Mouse (Mus musculus): ENCODE results near the gene Slc44a3. TPM values are rescaled to one million over a fixed set of nuclear protein-coding genes. Genes with fewer than 3 reads are reported as not detected.
A peak's percentile ranks its signal among the peaks of the same experiment; 100 is the strongest.

Slc44a3 gene
- polyA plus RNA-seq, 1 experiment from 2014 or later, result 1.6 TPM

- no peaks in the 10 kb centered on the region for H3K4me1 ChIP-seq
- ATAC-seq (ENCODE audit: insufficient number of reproducible peaks, insufficient read depth, low FRiP score, low TSS enrichment), result no peak
- H3K9me3 ChIP-seq, result no peaks in the 10 kb centered on the region
- no peak overlapping the region for H3K4me2 ChIP-seq (replicated peaks)
- H3K4me3 ChIP-seq, result no peak overlapping the region
- no peak overlapping the region for H3K9ac ChIP-seq
- H3K27me3 ChIP-seq, result no peaks in the 10 kb centered on the region
- H3K27ac ChIP-seq, result no peak overlapping the region
- H3K36me3 ChIP-seq, result no peaks in the 10 kb centered on the region
- WGBS, result 89% methylated on average over 9 of the region's 9 CpGs
Measured at GRCm38 (mm10) chr3:121569004-121569403, 36.8 kb upstream of the Slc44a3 start.

- Histone ChIP-seq H3K36me3 (no peaks in the 10 kb centered on the region), H3K27ac (no peak overlapping the region), H3K4me2 (replicated peaks) (no peak overlapping the region), H3K4me3 (no peak overlapping the region), H3K9ac (no peak overlapping the region), H3K4me1 (no peaks in the 10 kb centered on the region), H3K27me3 (no peaks in the 10 kb centered on the region), H3K9me3 (no peaks in the 10 kb centered on the region)
- WGBS, result 88% methylated on average over 9 of the region's 9 CpGs
- ATAC-seq (ENCODE audit: insufficient number of reproducible peaks, insufficient read depth, low FRiP score, low TSS enrichment), result no peak
Measured at GRCm38 (mm10) chr3:121567904-121568303, 35.7 kb upstream of the Slc44a3 start.

GRCm38 (mm10) chr3:121567337-121567900 is 35.2 kb upstream of the Slc44a3 start:
- no peak overlapping the region for H3K4me3 ChIP-seq
- no peak for ATAC-seq (ENCODE audit: insufficient number of reproducible peaks, insufficient read depth, low FRiP score, low TSS enrichment)
- WGBS, result 88% methylated on average over 2 of the region's 2 CpGs
- H3K9ac ChIP-seq, result no peak overlapping the region
- H3K36me3 ChIP-seq, result no peaks in the 10 kb centered on the region
- H3K27ac ChIP-seq, result no peak overlapping the region
- H3K4me1 ChIP-seq, result no peaks in the 10 kb centered on the region
- no peak overlapping the region for H3K4me2 ChIP-seq (replicated peaks)
- H3K27me3 ChIP-seq, result no peaks in the 10 kb centered on the region
- H3K9me3 ChIP-seq, result no peaks in the 10 kb centered on the region

GRCm38 (mm10) chr3:121566901-121567300 is 34.7 kb upstream of the Slc44a3 start:
- no peak overlapping the region for H3K27ac ChIP-seq
- ATAC-seq (ENCODE audit: insufficient number of reproducible peaks, insufficient read depth, low FRiP score, low TSS enrichment), result no peak
- 83% methylated on average over 4 of the region's 4 CpGs for WGBS

GRCm38 (mm10) chr3:121561803-121562202 is 29.6 kb upstream of the Slc44a3 start:
- H3K4me2 ChIP-seq (replicated peaks), result no peak overlapping the region
- no peaks in the 10 kb centered on the region for H3K36me3 ChIP-seq
- H3K9me3 ChIP-seq, result no peaks in the 10 kb centered on the region
- no peak for ATAC-seq (ENCODE audit: insufficient number of reproducible peaks, insufficient read depth, low FRiP score, low TSS enrichment)
- no peak overlapping the region for H3K27ac ChIP-seq
- no peaks in the 10 kb centered on the region for H3K27me3 ChIP-seq
- H3K4me1 ChIP-seq, result 0 out of 2 replicates have a peak, but pooled peaks cover 3% of the 10 kb centered on the region
- H3K4me3 ChIP-seq, result no peak overlapping the region
- H3K9ac ChIP-seq, result no peak overlapping the region
- 86% methylated on average over 3 of the region's 3 CpGs for WGBS

More at GRCm38 (mm10) chr3:121566901-121567300, 34.7 kb upstream of the Slc44a3 start:
- H3K36me3 ChIP-seq, result no peaks in the 10 kb centered on the region
- no peaks in the 10 kb centered on the region for H3K9me3 ChIP-seq
- H3K4me3 ChIP-seq, result no peak overlapping the region
- H3K4me2 ChIP-seq (replicated peaks), result no peak overlapping the region
- H3K4me1 ChIP-seq, result no peaks in the 10 kb centered on the region
- no peak overlapping the region for H3K9ac ChIP-seq
- H3K27me3 ChIP-seq, result no peaks in the 10 kb centered on the region

- Histone ChIP-seq H3K27me3 (no peaks in the 10 kb centered on the region), H3K36me3 (no peaks in the 10 kb centered on the region), H3K4me3 (no peak overlapping the region), H3K27ac (no peak overlapping the region), H3K9me3 (no peaks in the 10 kb centered on the region), H3K4me2 (replicated peaks) (no peak overlapping the region), H3K9ac (no peak overlapping the region), H3K4me1 (0 out of 2 replicates have a peak, but pooled peaks cover 3% of the 10 kb centered on the region)
- 82% methylated on average over 14 of the region's 14 CpGs for WGBS
- ATAC-seq (ENCODE audit: insufficient number of reproducible peaks, insufficient read depth, low FRiP score, low TSS enrichment), result no peak
Measured at GRCm38 (mm10) chr3:121560115-121560865, 28.1 kb upstream of the Slc44a3 start.

- no peaks in the 10 kb centered on the region for H3K36me3 ChIP-seq
- no peak overlapping the region for H3K4me2 ChIP-seq (replicated peaks)
- H3K9ac ChIP-seq, result no peak overlapping the region
- no peaks in the 10 kb centered on the region for H3K9me3 ChIP-seq
- 79% methylated on average over 15 of the region's 15 CpGs for WGBS
- ATAC-seq (ENCODE audit: insufficient number of reproducible peaks, insufficient read depth, low FRiP score, low TSS enrichment), result no peak
- H3K27ac ChIP-seq, result no peak overlapping the region
- H3K4me1 ChIP-seq, result 0 out of 2 replicates have a peak, but pooled peaks cover 3% of the 10 kb centered on the region
- H3K27me3 ChIP-seq, result no peaks in the 10 kb centered on the region
- no peak overlapping the region for H3K4me3 ChIP-seq
Measured at GRCm38 (mm10) chr3:121559406-121560114, 27.4 kb upstream of the Slc44a3 start.

- H3K9ac ChIP-seq, result no peak overlapping the region
- H3K9me3 ChIP-seq, result no peaks in the 10 kb centered on the region
- no peaks in the 10 kb centered on the region for H3K36me3 ChIP-seq
- 77% methylated on average over 8 of the region's 8 CpGs for WGBS
- H3K4me1 ChIP-seq, result 0 out of 2 replicates have a peak, but pooled peaks cover 3% of the 10 kb centered on the region
- no peaks in the 10 kb centered on the region for H3K27me3 ChIP-seq
- no peak overlapping the region for H3K27ac ChIP-seq
- no peak overlapping the region for H3K4me2 ChIP-seq (replicated peaks)
- no peak for ATAC-seq (ENCODE audit: insufficient number of reproducible peaks, insufficient read depth, low FRiP score, low TSS enrichment)
- no peak overlapping the region for H3K4me3 ChIP-seq
Measured at GRCm38 (mm10) chr3:121558861-121559260, 26.7 kb upstream of the Slc44a3 start.

GRCm38 (mm10) chr3:121556304-121556703 is 24.1 kb upstream of the Slc44a3 start:
- no peak overlapping the region for H3K27ac ChIP-seq
- H3K27me3 ChIP-seq, result no peaks in the 10 kb centered on the region
- H3K36me3 ChIP-seq, result no peaks in the 10 kb centered on the region
- ATAC-seq (ENCODE audit: insufficient number of reproducible peaks, insufficient read depth, low FRiP score, low TSS enrichment), result no peak
- H3K4me3 ChIP-seq, result no peak overlapping the region
- no peaks in the 10 kb centered on the region for H3K9me3 ChIP-seq
- H3K9ac ChIP-seq, result no peak overlapping the region
- 86% methylated on average over 7 of the region's 7 CpGs for WGBS
- no peak overlapping the region for H3K4me2 ChIP-seq (replicated peaks)
- H3K4me1 ChIP-seq, result 0 out of 2 replicates have a peak, but pooled peaks cover 3% of the 10 kb centered on the region

GRCm38 (mm10) chr3:121553294-121553693 is 21.1 kb upstream of the Slc44a3 start:
- H3K4me2 ChIP-seq (replicated peaks), result no peak overlapping the region
- no peaks in the 10 kb centered on the region for H3K27me3 ChIP-seq
- no peak overlapping the region for H3K9ac ChIP-seq
- ATAC-seq (ENCODE audit: insufficient number of reproducible peaks, insufficient read depth, low FRiP score, low TSS enrichment), result no peak
- H3K4me3 ChIP-seq, result no peak overlapping the region
- H3K4me1 ChIP-seq, result peaks cover 6% of the 10 kb centered on the region; the same call in 1 of the 2 replicates
- H3K36me3 ChIP-seq, result no peaks in the 10 kb centered on the region
- 74% methylated on average over 14 of the region's 14 CpGs for WGBS
- H3K9me3 ChIP-seq, result no peaks in the 10 kb centered on the region
- H3K27ac ChIP-seq, result peak overlapping the region; percentile 32

- WGBS, result 74% methylated on average over 11 of the region's 11 CpGs
- no peak overlapping the region for H3K4me2 ChIP-seq (replicated peaks)
- H3K4me1 ChIP-seq, result peaks cover 6% of the 10 kb centered on the region; the same call in 1 of the 2 replicates
- ATAC-seq (ENCODE audit: insufficient number of reproducible peaks, insufficient read depth, low FRiP score, low TSS enrichment), result no peak
- H3K4me3 ChIP-seq, result no peak overlapping the region
- no peaks in the 10 kb centered on the region for H3K36me3 ChIP-seq
- no peak overlapping the region for H3K9ac ChIP-seq
- no peaks in the 10 kb centered on the region for H3K9me3 ChIP-seq
- H3K27ac ChIP-seq, result peak overlapping the region; percentile 32; the same call in 1 of the 2 replicates
- no peaks in the 10 kb centered on the region for H3K27me3 ChIP-seq
Measured at GRCm38 (mm10) chr3:121552723-121553122, 20.5 kb upstream of the Slc44a3 start.

Data from embryonic facial prominence, embryonic 12.5 days (tissue).